Mouse (Mus musculus) kidney, adult 2 months (tissue): ENCODE data around the gene Tmem252. TPM values are rescaled to one million over a fixed set of nuclear protein-coding genes. Genes with fewer than 3 reads are reported as not detected.
A peak's percentile ranks its signal among the peaks of the same experiment; 100 is the strongest.
"Not testable (repeated sequence)": the region's sequence is repeated elsewhere in the genome, so short reads cannot be mapped to it uniquely, and the experiment has no call there.

Source experiments
- DNase-seq: peaks from one replicate; pipeline ENCODE4 v3.0.0; 2021
- H3K27ac ChIP-seq: fragments of 200-500 bp; 2 replicates; pipeline ENCODE4 v1.5.1; 2012; ENCODE audit warnings: low read depth, low read length, control low read depth, inconsistent platforms; ENCODE audit not compliant: insufficient read depth
- H3K27me3 ChIP-seq: fragments of 200-500 bp; replicated peaks from 2 replicates; pipeline ENCODE4 v1.6.1; 2012; ENCODE audit warnings: mild to moderate bottlenecking, moderate library complexity, low read length, inconsistent platforms; ENCODE audit not compliant: control insufficient read depth, insufficient read depth
- H3K36me3 ChIP-seq: fragments of 200-500 bp; 2 replicates; pipeline ENCODE4 v1.6.1; 2012; ENCODE audit warnings: mild to moderate bottlenecking, moderate library complexity, low read length, inconsistent platforms; ENCODE audit not compliant: control insufficient read depth, insufficient read depth
- H3K4me1 ChIP-seq: fragments of 200-500 bp; 2 replicates; pipeline ENCODE4 v1.6.1; 2011; ENCODE audit warnings: low read length; ENCODE audit not compliant: control insufficient read depth, insufficient read depth
- H3K4me3 ChIP-seq: fragments of 200-500 bp; 2 replicates; pipeline ENCODE4 v1.5.1; 2011; ENCODE audit warnings: mild to moderate bottlenecking, low read depth, low read length, control low read depth; ENCODE audit not compliant: insufficient read depth
- CTCF ChIP-seq: fragments of 200-500 bp; conservative IDR thresholded peaks from 2 replicates; pipeline ENCODE4 v1.5.1; 2011; ENCODE audit warnings: low read depth, mild to moderate bottlenecking, control low read depth, low read length, moderate library complexity, mixed read lengths; ENCODE audit not compliant: insufficient read depth, insufficient read length
- POLR2A ChIP-seq: fragments of 200-500 bp; IDR thresholded peaks from one replicate; pipeline ENCODE4 v1.6.1; 2011; ENCODE audit warnings: low read depth, low read length, control low read depth
- WGBS: fragments of 180-500 bp; shearing (Covaris S2); methylation state at CpG from one replicate; pipeline ENCODE4 v1.1.7; 2018; 5-methylcytosine and 5-hydroxymethylcytosine counted together
- polyA plus RNA-seq: library from polyadenylated mRNA; depleted of rRNA; stranded (reverse); fragments of >200 nt; gene quantifications from 2 replicates; pipeline ENCODE4 v1.2.3, GENCODE M21; 2012

Gene Tmem252
- polyA plus RNA-seq, 1 experiment: 17.4 TPM

DNA sequence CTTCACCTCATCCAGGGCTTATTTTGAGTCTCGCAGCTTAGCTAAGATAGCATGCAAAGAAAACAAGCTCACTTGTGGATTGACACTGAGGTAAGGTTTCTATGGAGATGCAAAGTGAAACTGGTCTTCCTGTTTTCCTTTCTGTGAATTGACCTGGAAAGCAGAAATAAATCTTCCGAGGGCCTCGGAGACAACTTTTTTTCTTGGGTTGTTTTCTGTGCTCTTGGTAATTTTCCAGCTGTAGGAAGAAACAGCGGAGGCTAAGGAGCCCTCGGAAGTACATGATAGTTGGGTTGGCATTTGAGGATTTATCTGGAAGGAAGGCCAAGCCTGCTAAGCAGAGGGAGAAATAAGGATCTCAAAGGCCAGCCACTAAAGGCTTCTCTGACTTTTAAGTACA lies 24.8 kb downstream of the Tmem252 start:
- H3K4me1 ChIP-seq: no peaks in the 10 kb centered on the region
- 41% methylated on average over 5 of the region's 5 CpGs for WGBS

GRCm38 (mm10) chr19:24699196-24699595 lies 25.4 kb downstream of the Tmem252 start:
- TF ChIP-seq CTCF (no peak), POLR2A (no peak)
- Histone ChIP-seq H3K4me3 (no peak overlapping the region), H3K36me3 (no peaks in the 10 kb centered on the region), H3K27me3 (no peaks in the 10 kb centered on the region), H3K4me1 (no peaks in the 10 kb centered on the region), H3K27ac (peak overlapping the region; percentile 6; the same call in 1 of the 2 replicates)
- 59% methylated on average over 3 of the region's 3 CpGs for WGBS
- DNase-seq: peak; percentile 33

More for the DNA sequence above, 24.8 kb downstream of the Tmem252 start:
- no peaks in the 10 kb centered on the region for H3K27me3 ChIP-seq
- no peaks in the 10 kb centered on the region for H3K36me3 ChIP-seq
- peak overlapping the region; percentile 82; the same call in 1 of the 2 replicates for H3K27ac ChIP-seq
- DNase-seq: peak; percentile 73
- TF ChIP-seq POLR2A (no peak), CTCF (no peak)
- H3K4me3 ChIP-seq: no peak overlapping the region

DNA sequence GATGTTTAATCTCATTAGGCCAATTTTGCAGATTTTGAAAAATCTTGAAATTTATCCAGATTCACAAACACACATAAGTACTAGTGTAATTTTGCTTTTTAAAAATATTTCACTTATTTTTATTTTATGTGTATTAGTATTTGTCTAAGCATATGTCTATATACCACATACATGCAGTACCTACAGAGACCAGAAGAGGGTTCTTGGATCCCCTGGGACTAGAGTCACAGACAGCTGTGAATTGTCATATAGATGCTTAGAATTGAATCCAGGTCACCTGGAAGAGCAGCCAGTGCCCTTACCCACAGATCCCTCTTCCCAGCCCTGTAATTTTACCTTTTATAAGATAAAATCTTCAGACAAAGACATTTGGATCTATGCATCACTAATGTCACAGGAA lies 26.1 kb downstream of the Tmem252 start:
- Histone ChIP-seq H3K4me1 (no peaks in the 10 kb centered on the region), H3K27me3 (no peaks in the 10 kb centered on the region), H3K36me3 (no peaks in the 10 kb centered on the region), H3K4me3 (no peak overlapping the region), H3K27ac (no peak overlapping the region)
- TF ChIP-seq POLR2A (no peak), CTCF (no peak)
- DNase-seq: no peak

- no peak overlapping the region for H3K4me3 ChIP-seq
- no peaks in the 10 kb centered on the region for H3K36me3 ChIP-seq
- TF ChIP-seq CTCF (no peak), POLR2A (no peak)
- no peaks in the 10 kb centered on the region for H3K4me1 ChIP-seq
- no peaks in the 10 kb centered on the region for H3K27me3 ChIP-seq
- no peak for DNase-seq
- H3K27ac ChIP-seq: no peak overlapping the region
- 92% methylated on average over 5 of the region's 5 CpGs for WGBS
Measured at GRCm38 (mm10) chr19:24700664-24701063, 26.9 kb downstream of the Tmem252 start.

DNA sequence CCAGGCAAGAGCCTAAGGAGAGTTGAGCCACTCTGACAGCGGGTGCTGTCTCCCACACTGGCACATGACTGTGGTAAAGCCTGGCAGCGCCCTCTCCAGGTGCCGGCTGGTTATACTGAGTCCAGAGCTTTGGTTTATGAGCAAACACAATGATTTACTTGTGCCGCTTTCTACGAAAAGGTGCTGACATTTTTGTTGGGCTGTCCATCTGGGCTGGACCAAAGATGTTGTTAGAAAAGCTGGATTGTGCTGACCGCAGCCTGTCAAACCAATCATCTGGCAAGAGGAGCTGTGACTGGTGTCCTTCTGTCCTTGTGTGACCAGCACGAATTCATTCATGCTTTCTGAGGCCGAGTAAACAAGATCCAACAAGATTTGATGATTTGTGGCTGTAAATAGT lies 27.9 kb downstream of the Tmem252 start:
- no peaks in the 10 kb centered on the region for H3K27me3 ChIP-seq
- DNase-seq: peak; percentile 71
- no peaks in the 10 kb centered on the region for H3K36me3 ChIP-seq
- no peaks in the 10 kb centered on the region for H3K4me1 ChIP-seq
- no peak overlapping the region for H3K27ac ChIP-seq
- TF ChIP-seq CTCF (no peak; the same call in 1 of the 2 replicates), POLR2A (no peak)
- WGBS: 59% methylated on average over 8 of the region's 8 CpGs
- H3K4me3 ChIP-seq: no peak overlapping the region

DNA sequence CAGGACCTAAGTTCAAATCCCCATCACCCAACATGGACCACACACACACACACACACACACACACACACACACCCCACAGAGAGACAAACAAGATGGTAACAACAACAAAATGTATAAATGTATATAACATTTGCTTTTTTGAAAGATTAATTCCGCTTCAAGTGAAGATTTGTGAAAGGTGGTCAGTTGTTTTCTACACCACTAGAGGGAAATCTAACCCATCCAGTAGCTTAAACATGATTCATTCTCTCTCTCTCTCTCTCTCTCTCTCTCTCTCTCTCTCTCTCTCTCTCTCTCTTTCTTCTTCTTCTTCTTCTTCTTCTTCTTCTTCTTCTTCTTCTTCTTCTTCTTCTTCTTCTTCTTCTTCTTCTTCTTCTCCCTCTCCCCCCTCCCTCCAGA lies 29.4 kb downstream of the Tmem252 start:
- DNase-seq, H3K36me3 ChIP-seq, H3K27me3 ChIP-seq, H3K4me3 ChIP-seq, H3K27ac ChIP-seq, H3K4me1 ChIP-seq: not testable (repeated sequence)
- WGBS: 78% methylated on average over 1 of the region's 1 CpGs

DNA sequence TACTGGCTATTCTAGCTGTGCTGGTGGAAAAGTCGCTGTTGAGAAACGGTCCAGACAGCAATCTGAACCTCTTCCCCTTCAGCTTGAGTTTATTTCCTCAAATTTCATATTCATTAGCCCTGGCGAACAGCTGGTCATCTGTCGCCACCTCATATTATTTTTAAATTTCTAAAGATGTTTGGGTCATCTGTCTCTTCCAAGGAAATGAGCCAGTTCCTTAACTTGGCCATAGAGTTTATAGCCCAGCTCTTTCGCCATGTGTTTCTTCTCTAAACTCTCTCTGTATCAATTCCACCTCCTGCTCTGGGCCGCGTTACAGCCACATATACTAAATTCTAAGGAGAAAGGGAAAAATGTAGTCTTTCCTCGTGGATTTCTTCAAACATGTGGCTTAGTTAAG lies 29.9 kb downstream of the Tmem252 start:
- Histone ChIP-seq H3K4me3 (no peak overlapping the region), H3K27me3 (no peaks in the 10 kb centered on the region), H3K27ac (no peak overlapping the region), H3K4me1 (peaks cover 3% of the 10 kb centered on the region; the same call in 1 of the 2 replicates), H3K36me3 (no peaks in the 10 kb centered on the region)
- DNase-seq: no peak
- no peak for TF ChIP-seq CTCF
- WGBS: 67% methylated on average over 8 of the region's 8 CpGs

DNA sequence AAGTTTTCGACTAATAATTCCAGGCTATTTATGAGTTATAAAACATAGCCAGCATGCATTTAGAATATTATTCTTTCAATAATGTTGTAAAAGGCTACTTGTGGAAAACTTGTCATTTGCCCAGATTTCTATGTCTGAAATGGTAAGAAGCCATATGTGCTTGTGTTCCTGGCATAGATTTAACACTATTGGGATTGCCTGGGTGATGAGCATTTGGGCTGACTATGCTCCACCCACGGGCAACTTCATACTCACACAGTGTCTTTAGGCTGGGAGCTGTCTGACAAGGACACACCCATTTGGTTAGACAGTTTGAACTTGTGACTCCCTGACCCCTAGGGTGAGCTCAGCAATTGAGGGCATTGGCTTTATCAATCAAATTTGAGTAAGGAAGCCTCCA lies 30.5 kb downstream of the Tmem252 start:
- no peak for TF ChIP-seq CTCF
- TF ChIP-seq POLR2A: no peak
- Histone ChIP-seq H3K4me3 (no peak overlapping the region), H3K27me3 (no peaks in the 10 kb centered on the region), H3K36me3 (no peaks in the 10 kb centered on the region), H3K27ac (no peak overlapping the region), H3K4me1 (peaks cover 3% of the 10 kb centered on the region; the same call in 1 of the 2 replicates)
- 74% methylated on average over 2 of the region's 2 CpGs for WGBS
- no peak for DNase-seq
